Mouse (Mus musculus) megakaryocyte, embryonic 14.5 days (primary cell): Measurements from ENCODE around the gene Pdcl2.

ENCODE experiments used
- FLI1 ChIP-seq: IDR thresholded peaks from 2 replicates; pipeline ENCODE4 v1.6.1; 2012; ENCODE audit warnings: low read length, inconsistent platforms, mixed read lengths
- GATA1 ChIP-seq: IDR thresholded peaks from 3 replicates; pipeline ENCODE4 v1.6.1; 2012; ENCODE audit warnings: mixed read lengths, low read length, inconsistent platforms, borderline replicate concordance

GRCm38 (mm10) chr5:76302009-76302408 lies 28.9 kb downstream of the Pdcl2 start:
- no peak for TF ChIP-seq GATA1
- no peak for TF ChIP-seq FLI1
